In genomic region chr14:120347410-120348315, GRCm38 (mm10) we compare ENCODE assay signal across 10 mouse cellular contexts.
A peak's percentile ranks its signal among the peaks of the same experiment; 100 is the strongest.
DNase-seq lines count a peak whose midpoint lies in the region; ATAC-seq and TF ChIP-seq lines count a peak whose summit lies in the region.
"Had no signal": no experiment of that assay in that cellular context is flagged by ENCODE, and none has a peak within 500 bp of the region (broad histone marks: within the 10 kb centered on the region; RNA-seq: fewer than 3 reads in every experiment).

No protein-coding gene starts in this region.

- no peak overlapping the region for H3K4me3 ChIP-seq in liver, adult 2 months (ENCODE audit: insufficient read depth, low read depth, low read length)
- no peak overlapping the region for H3K4me3 ChIP-seq in liver, embryonic 11.5 days (ENCODE audit: low read depth, low read length)
- no peak overlapping the region for H3K4me3 ChIP-seq in embryonic facial prominence, embryonic 12.5 days

- H3K4me1 ChIP-seq in liver, adult 2 months (ENCODE audit: control insufficient read depth, insufficient read depth, low read length) = no peaks in the 10 kb centered on the region; the same call in 1 of the 2 replicates
- peaks cover 6% of the 10 kb centered on the region for H3K4me1 ChIP-seq in liver, embryonic 11.5 days (replicated peaks; ENCODE audit: control insufficient read depth, insufficient read depth, low read length)
- peaks cover 23% of the 10 kb centered on the region for H3K4me1 ChIP-seq in embryonic facial prominence, embryonic 12.5 days

- WGBS in liver, adult 2 months = 75% methylated on average over 11 of the region's 11 CpGs
- WGBS in liver, embryonic 11.5 days = 56% methylated on average over 11 of the region's 11 CpGs
- WGBS in embryonic facial prominence, embryonic 12.5 days = 61% methylated on average over 11 of the region's 11 CpGs

- H3K9ac ChIP-seq in liver, adult 2 months (ENCODE audit: low read depth, low read length) = no peak overlapping the region
- H3K9ac ChIP-seq in liver, embryonic 11.5 days (ENCODE audit: low read depth, low read length) = no peak overlapping the region
- H3K9ac ChIP-seq in embryonic facial prominence, embryonic 12.5 days = no peak overlapping the region

- no peaks in the 10 kb centered on the region for H3K27me3 ChIP-seq in liver, adult 2 months (ENCODE audit: control insufficient read depth, insufficient read depth, low read length)
- no peaks in the 10 kb centered on the region for H3K27me3 ChIP-seq in liver, embryonic 11.5 days (replicated peaks; ENCODE audit: control insufficient read depth, insufficient read depth, low read length)
- H3K27me3 ChIP-seq in embryonic facial prominence, embryonic 12.5 days = no peaks in the 10 kb centered on the region

- H3K36me3 ChIP-seq in liver, adult 2 months (ENCODE audit: control insufficient read depth, insufficient read depth, low read length) = no peaks in the 10 kb centered on the region
- peaks cover 9% of the 10 kb centered on the region; the same call in 1 of the 2 replicates for H3K36me3 ChIP-seq in liver, embryonic 11.5 days (ENCODE audit: control insufficient read depth, insufficient read depth, low read length)
- peaks cover 23% of the 10 kb centered on the region for H3K36me3 ChIP-seq in embryonic facial prominence, embryonic 12.5 days

- TF ChIP-seq CTCF in liver, adult 2 months (IDR thresholded peaks at IDR 0.05; ENCODE audit: low read depth, low read length) = peak; percentile 62

- no peak overlapping the region for H3K4me2 ChIP-seq in liver, embryonic 11.5 days
- H3K4me2 ChIP-seq in embryonic facial prominence, embryonic 12.5 days (replicated peaks) = no peak overlapping the region

- H3K9me3 ChIP-seq in liver, embryonic 11.5 days (ENCODE audit: control insufficient read depth, low read length) = 0 out of 2 replicates have a peak, but pooled peaks cover 6% of the 10 kb centered on the region
- peaks cover 9% of the 10 kb centered on the region for H3K9me3 ChIP-seq in embryonic facial prominence, embryonic 12.5 days

- peak; percentile 86 for DNase-seq in gastrocnemius, adult 18-20 months (ENCODE audit: low spot score)
- DNase-seq in gastrocnemius, postnatal 10 days = no peak
- no peak for DNase-seq in liver, adult 2 months (ENCODE audit: extremely low read depth, low read depth, low spot score)
- DNase-seq in liver, embryonic 11.5 days (ENCODE audit: low spot score) = no peak
- DNase-seq in natural killer cell, adult 2 months (ENCODE audit: low spot score in 2 of 2) = peak; percentile 10
- DNase-seq in spleen, postnatal 10 days (ENCODE audit: low spot score in 2 of 2) = no peak
- no peak for DNase-seq in cerebellum, adult 9-11 months
- DNase-seq: adrenal gland, postnatal 14 days; lung, postnatal 14 days had no signal

- H3K79me2 ChIP-seq in liver, adult 2 months (ENCODE audit: control insufficient read depth, insufficient read depth, low read length) = peaks cover 58% of the 10 kb centered on the region

- TF ChIP-seq POLR2A in liver, adult 2 months (IDR thresholded peaks at IDR 0.05; ENCODE audit: extremely low read depth, insufficient read depth, low read length) = no peak

- peak overlapping the region; percentile 41; the same call in 1 of the 2 replicates for H3K27ac ChIP-seq in liver, adult 2 months (replicated peaks; ENCODE audit: insufficient read depth, low read depth, low read length)
- no peak overlapping the region for H3K27ac ChIP-seq in liver, embryonic 11.5 days (ENCODE audit: low read depth, low read length)
- H3K27ac ChIP-seq in embryonic facial prominence, embryonic 12.5 days = 0 out of 2 replicates have a peak overlapping the region, but pooled peaks have one; percentile 46

- no peak for ATAC-seq in liver, embryonic 11.5 days (replicated peaks; ENCODE audit: low FRiP score)
- no peak for ATAC-seq in embryonic facial prominence, embryonic 12.5 days (ENCODE audit: insufficient number of reproducible peaks, insufficient read depth, low FRiP score, low TSS enrichment)

Comparison
In these comparisons a context has a peak if more than half of its experiments do, and no peak if none do; other contexts are left out.
1. DNase-seq: peak in gastrocnemius, adult 18-20 months (single experiment) and natural killer cell, adult 2 months (2 of 2); none in gastrocnemius, postnatal 10 days (single experiment), liver, adult 2 months (single experiment), liver, embryonic 11.5 days (single experiment), spleen, postnatal 10 days (0 of 2) and cerebellum, adult 9-11 months (single experiment).